Mouse (Mus musculus) C2C12 (cell line): ENCODE results near the gene Cilp.

Source experiments
- CEBPB ChIP-seq: IDR thresholded peaks from one replicate; pipeline ENCODE4 v1.6.1; 2011; ENCODE audit warnings: low read depth, mild to moderate bottlenecking, control low read depth, moderate library complexity
- CTCF ChIP-seq: IDR thresholded peaks from one replicate; pipeline ENCODE4 v1.5.1; 2011; ENCODE audit not compliant: control insufficient read depth, insufficient read depth, insufficient read length
- MAX ChIP-seq: IDR thresholded peaks from one replicate; pipeline ENCODE4 v1.6.1; 2011; ENCODE audit warnings: mild to moderate bottlenecking, control low read depth
- MYOD1 ChIP-seq: IDR thresholded peaks from one replicate; pipeline ENCODE4 v1.6.1; 2011; ENCODE audit warnings: low read depth; ENCODE audit not compliant: control insufficient read depth, insufficient read length
- MYOG ChIP-seq: IDR thresholded peaks from one replicate; pipeline ENCODE4 v1.6.1; 2011; ENCODE audit not compliant: control insufficient read depth, insufficient read length; ENCODE audit errors: extremely low read depth
- USF1 ChIP-seq: IDR thresholded peaks from one replicate; pipeline ENCODE4 v1.6.1; 2011; ENCODE audit warnings: low read depth, mild to moderate bottlenecking, control low read depth, moderate library complexity

GRCm38 (mm10) chr9:65248377-65248690 lies 16.6 kb upstream of the Cilp start:
- TF ChIP-seq CTCF (no peak), USF1 (no peak), MAX (no peak), MYOD1 (no peak), CEBPB (no peak), MYOG (no peak)
